Mouse (Mus musculus) liver, embryonic 16.5 days (tissue): ENCODE measurements around the gene Rnf40. TPM values are rescaled to one million over a fixed set of nuclear protein-coding genes. Genes with fewer than 3 reads are reported as not detected.

Source experiments
- ATAC-seq: fragments of 200-750 bp; cut with Nextera tagmentation; 2 replicates; pipeline ENCODE4 v1.8.0; 2017; ENCODE audit warnings: low read depth, mild to moderate bottlenecking, moderate number of reproducible peaks, moderate library complexity
- H3K27ac ChIP-seq: fragments of 300-500 bp; sonication (generic); 2 replicates; pipeline ENCODE4 v1.5.1; 2014; ENCODE audit warnings: mild to moderate bottlenecking, low read length
- H3K27me3 ChIP-seq: fragments of 300-500 bp; sonication (generic); 2 replicates; pipeline ENCODE4 v1.6.1; 2014; ENCODE audit warnings: low read depth, low read length, mixed read lengths; ENCODE audit not compliant: control insufficient read depth, insufficient read depth
- H3K36me3 ChIP-seq: fragments of 300-500 bp; sonication (generic); 2 replicates; pipeline ENCODE4 v1.6.1; 2014; ENCODE audit warnings: mild to moderate bottlenecking; ENCODE audit not compliant: control insufficient read depth, insufficient read depth
- H3K4me1 ChIP-seq: fragments of 300-500 bp; sonication (generic); 2 replicates; pipeline ENCODE4 v1.6.1; 2014; ENCODE audit warnings: low read depth, low read length, mixed read lengths; ENCODE audit not compliant: control insufficient read depth
- H3K4me2 ChIP-seq: fragments of 300-500 bp; sonication (generic); 2 replicates; pipeline ENCODE4 v1.6.1; 2014; ENCODE audit warnings: low read depth, low read length, mixed read lengths
- H3K4me3 ChIP-seq: fragments of 300-500 bp; sonication (generic); 2 replicates; pipeline ENCODE4 v1.5.1; 2014; ENCODE audit warnings: low read depth, mild to moderate bottlenecking, low read length
- H3K9ac ChIP-seq: fragments of 300-500 bp; sonication (generic); 2 replicates; pipeline ENCODE4 v1.6.1; 2014; ENCODE audit warnings: low read depth, low read length
- H3K9me3 ChIP-seq: fragments of 300-500 bp; sonication (generic); replicated peaks from 2 replicates; pipeline ENCODE4 v1.6.1; 2016; ENCODE audit warnings: low read length; ENCODE audit not compliant: control insufficient read depth
- WGBS: fragments of 180-500 bp; shearing (Covaris S2); extraction: QIAGEN DNeasy Blood & Tissue Kit; methylation state at CpG from one replicate; pipeline ENCODE4 v1.1.7; 2014; ENCODE audit not compliant: insufficient replicate concordance; 5-methylcytosine and 5-hydroxymethylcytosine counted together
- polyA plus RNA-seq: library from polyadenylated mRNA; unstranded; fragments of >200 nt; fragmentation: Nextera tagmentation; extraction: Ambion mirVana; gene quantifications from 2 replicates; pipeline ENCODE4 v1.2.1, GENCODE M21; 2015

Rnf40 gene
- polyA plus RNA-seq, 1 experiment from 2014 or later, result 18.0 TPM

- ATAC-seq, result peak; percentile 16
- peaks cover 15% of the 10 kb centered on the region for H3K36me3 ChIP-seq
- peak overlapping the region; percentile 72 for H3K27ac ChIP-seq
- H3K4me3 ChIP-seq, result peak overlapping the region; percentile 87
- WGBS, result 0% methylated on average over 18 of the region's 28 CpGs
- peaks cover 17% of the 10 kb centered on the region for H3K4me1 ChIP-seq
- peak overlapping the region; percentile 86 for H3K9ac ChIP-seq
- H3K4me2 ChIP-seq, result peak overlapping the region; percentile 96
- no peaks in the 10 kb centered on the region for H3K9me3 ChIP-seq
- no peaks in the 10 kb centered on the region for H3K27me3 ChIP-seq
These were observed 15.0 kb upstream of the Rnf40 start for GRCm38 (mm10) chr7:127573503-127574008.

- Histone ChIP-seq H3K9ac (peak overlapping the region; percentile 86), H3K36me3 (peaks cover 16% of the 10 kb centered on the region), H3K27ac (peak overlapping the region; percentile 72), H3K4me2 (peak overlapping the region; percentile 96), H3K9me3 (no peaks in the 10 kb centered on the region), H3K4me1 (peaks cover 17% of the 10 kb centered on the region), H3K4me3 (peak overlapping the region; percentile 87), H3K27me3 (no peaks in the 10 kb centered on the region)
- no peak for ATAC-seq
- WGBS, result 9% methylated on average over 7 of the region's 7 CpGs
These were observed 14.5 kb upstream of the Rnf40 start for GRCm38 (mm10) chr7:127574115-127574514.

GRCm38 (mm10) chr7:127583260-127583659 lies 5.3 kb upstream of the Rnf40 start:
- WGBS, result 82% methylated on average over 6 of the region's 6 CpGs
- no peak for ATAC-seq
- H3K9ac ChIP-seq, result no peak overlapping the region

GRCm38 (mm10) chr7:127585031-127585430 lies 3.5 kb upstream of the Rnf40 start:
- no peak for ATAC-seq
- H3K9ac ChIP-seq, result no peak overlapping the region
- peaks cover 16% of the 10 kb centered on the region for H3K36me3 ChIP-seq
- WGBS, result 80% methylated on average over 7 of the region's 7 CpGs
- H3K4me3 ChIP-seq, result no peak overlapping the region
- H3K27me3 ChIP-seq, result no peaks in the 10 kb centered on the region
- H3K9me3 ChIP-seq, result no peaks in the 10 kb centered on the region
- H3K4me2 ChIP-seq, result no peak overlapping the region
- no peak overlapping the region for H3K27ac ChIP-seq
- peaks cover 38% of the 10 kb centered on the region for H3K4me1 ChIP-seq

More at GRCm38 (mm10) chr7:127583260-127583659, 5.3 kb upstream of the Rnf40 start:
- no peaks in the 10 kb centered on the region for H3K9me3 ChIP-seq
- H3K4me3 ChIP-seq, result no peak overlapping the region
- peaks cover 23% of the 10 kb centered on the region for H3K36me3 ChIP-seq
- H3K27me3 ChIP-seq, result no peaks in the 10 kb centered on the region
- H3K4me2 ChIP-seq, result no peak overlapping the region
- no peak overlapping the region for H3K27ac ChIP-seq
- peaks cover 29% of the 10 kb centered on the region for H3K4me1 ChIP-seq

- H3K4me1 ChIP-seq, result peaks cover 38% of the 10 kb centered on the region
- H3K9ac ChIP-seq, result peak overlapping the region; percentile 21; the same call in 1 of the 2 replicates
- H3K4me3 ChIP-seq, result no peak overlapping the region
- H3K27ac ChIP-seq, result peak overlapping the region; percentile 69
- no peaks in the 10 kb centered on the region for H3K9me3 ChIP-seq
- peak overlapping the region; percentile 28 for H3K4me2 ChIP-seq
- H3K36me3 ChIP-seq, result peaks cover 27% of the 10 kb centered on the region
- ATAC-seq, result peak; percentile 41; the same call in 1 of the 2 replicates
- WGBS, result 37% methylated on average over 6 of the region's 6 CpGs
- H3K27me3 ChIP-seq, result no peaks in the 10 kb centered on the region
These were observed 2.4 kb upstream of the Rnf40 start for GRCm38 (mm10) chr7:127586149-127586548.

- Histone ChIP-seq H3K27ac (peak overlapping the region; percentile 72), H3K4me1 (peaks cover 38% of the 10 kb centered on the region), H3K4me2 (peak overlapping the region; percentile 97), H3K4me3 (peak overlapping the region; percentile 92), H3K9me3 (no peaks in the 10 kb centered on the region), H3K9ac (peak overlapping the region; percentile 69; the same call in 1 of the 2 replicates), H3K27me3 (no peaks in the 10 kb centered on the region), H3K36me3 (peaks cover 33% of the 10 kb centered on the region)
- ATAC-seq, result no peak
- 70% methylated on average over 5 of the region's 5 CpGs for WGBS
These were observed 1.4 kb upstream of the Rnf40 start for GRCm38 (mm10) chr7:127587196-127587595.

GRCm38 (mm10) chr7:127588901-127589300 lies 334 bp downstream of the Rnf40 start:
- WGBS, result 5% methylated on average over 29 of the region's 29 CpGs
- Histone ChIP-seq H3K4me1 (peaks cover 38% of the 10 kb centered on the region), H3K9me3 (no peaks in the 10 kb centered on the region), H3K27me3 (no peaks in the 10 kb centered on the region), H3K27ac (peak overlapping the region; percentile 68), H3K4me2 (peak overlapping the region; percentile 97), H3K36me3 (peaks cover 39% of the 10 kb centered on the region), H3K9ac (peak overlapping the region; percentile 92), H3K4me3 (peak overlapping the region; percentile 92)
- peak; percentile 2; the same call in 1 of the 2 replicates for ATAC-seq

- ATAC-seq, result no peak
- peaks cover 38% of the 10 kb centered on the region for H3K4me1 ChIP-seq
- peak overlapping the region; percentile 92 for H3K4me3 ChIP-seq
- H3K27ac ChIP-seq, result no peak overlapping the region
- H3K9me3 ChIP-seq, result no peaks in the 10 kb centered on the region
- no peaks in the 10 kb centered on the region for H3K27me3 ChIP-seq
- no peak overlapping the region for H3K9ac ChIP-seq
- H3K4me2 ChIP-seq, result peak overlapping the region; percentile 97
- WGBS, result 89% methylated on average over 9 of the region's 9 CpGs
- H3K36me3 ChIP-seq, result peaks cover 45% of the 10 kb centered on the region
These were observed 1.1 kb downstream of the Rnf40 start for GRCm38 (mm10) chr7:127589637-127590036.

GRCm38 (mm10) chr7:127591108-127591507 lies 2.5 kb downstream of the Rnf40 start:
- 85% methylated on average over 10 of the region's 10 CpGs for WGBS
- peaks cover 59% of the 10 kb centered on the region for H3K36me3 ChIP-seq
- ATAC-seq, result no peak

More at GRCm38 (mm10) chr7:127591108-127591507, 2.5 kb downstream of the Rnf40 start:
- H3K9ac ChIP-seq, result no peak overlapping the region
- H3K27ac ChIP-seq, result no peak overlapping the region
- no peaks in the 10 kb centered on the region for H3K9me3 ChIP-seq
- H3K4me1 ChIP-seq, result peaks cover 28% of the 10 kb centered on the region
- H3K27me3 ChIP-seq, result no peaks in the 10 kb centered on the region
- no peak overlapping the region for H3K4me2 ChIP-seq
- no peak overlapping the region for H3K4me3 ChIP-seq
